Mouse (Mus musculus) C2C12 (cell line): ENCODE data around the gene Popdc2.

Experiments used
- CEBPB ChIP-seq: IDR thresholded peaks from one replicate; pipeline ENCODE4 v1.6.1; 2011; ENCODE audit warnings: low read depth, mild to moderate bottlenecking, control low read depth, moderate library complexity
- CTCF ChIP-seq: IDR thresholded peaks from one replicate; pipeline ENCODE4 v1.5.1; 2011; ENCODE audit not compliant: control insufficient read depth, insufficient read depth, insufficient read length
- MAX ChIP-seq: IDR thresholded peaks from one replicate; pipeline ENCODE4 v1.6.1; 2011; ENCODE audit warnings: mild to moderate bottlenecking, control low read depth

- TF ChIP-seq CTCF (no peak), MAX (no peak), CEBPB (no peak)
Observed at GRCm38 (mm10) chr16:38392126-38392894, 30.3 kb downstream of the Popdc2 start.
